Mouse (Mus musculus) midbrain, embryonic 12.5 days (tissue): ENCODE data around the gene Nme4. TPM values are rescaled to one million over a fixed set of nuclear protein-coding genes. Genes with fewer than 3 reads are reported as not detected.

Experiments
- ATAC-seq: fragments of 200-750 bp; cut with Nextera tagmentation; 2 replicates; pipeline ENCODE4 v1.8.0; 2017; ENCODE audit warnings: low read depth, moderate TSS enrichment, moderate library complexity; ENCODE audit not compliant: low FRiP score
- H3K27ac ChIP-seq: fragments of 300-500 bp; sonication (generic); replicated peaks from 2 replicates; pipeline ENCODE4 v1.5.1; 2016; ENCODE audit warnings: mild to moderate bottlenecking
- H3K27me3 ChIP-seq: fragments of 300-500 bp; sonication (generic); 2 replicates; pipeline ENCODE4 v1.6.1; 2016; ENCODE audit warnings: mild to moderate bottlenecking
- H3K36me3 ChIP-seq: fragments of 300-500 bp; sonication (generic); 2 replicates; pipeline ENCODE4 v1.6.1; 2016
- H3K4me1 ChIP-seq: fragments of 300-500 bp; sonication (generic); 2 replicates; pipeline ENCODE4 v1.6.1; 2016
- H3K4me2 ChIP-seq: fragments of 300-500 bp; sonication (generic); replicated peaks from 2 replicates; pipeline ENCODE4 v1.6.1; 2016; ENCODE audit warnings: mild to moderate bottlenecking, moderate library complexity
- H3K4me3 ChIP-seq: fragments of 300-500 bp; sonication (generic); 2 replicates; pipeline ENCODE4 v1.5.1; 2016; ENCODE audit warnings: mild to moderate bottlenecking
- H3K9ac ChIP-seq: fragments of 300-500 bp; sonication (generic); replicated peaks from 2 replicates; pipeline ENCODE4 v1.6.1; 2016; ENCODE audit warnings: mild to moderate bottlenecking, moderate library complexity
- H3K9me3 ChIP-seq: fragments of 300-500 bp; sonication (generic); 2 replicates; pipeline ENCODE4 v1.6.1; 2016; ENCODE audit warnings: mild to moderate bottlenecking
- WGBS: fragments of 180-500 bp; shearing (Covaris S2); methylation state at CpG from one replicate; pipeline ENCODE4 v1.1.7; 2016; 5-methylcytosine and 5-hydroxymethylcytosine counted together
- polyA plus RNA-seq: library from polyadenylated mRNA; unstranded; fragments of >200 nt; fragmentation: Nextera tagmentation; extraction: Ambion mirVana; gene quantifications from 2 replicates; pipeline ENCODE4 v1.2.1, GENCODE M21; 2016

Gene Nme4
- polyA plus RNA-seq, result 48.0 and 50.7 TPM in 2 replicates

GRCm38 (mm10) chr17:26095121-26095740, at the start of gene Nme4:
Gene Nme4, minus strand, starts transcription at chr17:26095602.
- H3K4me1 ChIP-seq, result peaks cover 14% of the 10 kb centered on the region
- H3K9ac ChIP-seq, result peak within 1 kb of the TSS; percentile 78
- 3% methylated on average over 47 of the region's 47 CpGs for WGBS
- peak; percentile 78 for ATAC-seq
- no peaks in the 10 kb centered on the region for H3K9me3 ChIP-seq
- peak within 1 kb of the TSS; percentile 63; the same call in 1 of the 2 replicates for H3K27ac ChIP-seq
- H3K4me2 ChIP-seq, result peak within 1 kb of the TSS; percentile 69
- H3K4me3 ChIP-seq, result peak within 1 kb of the TSS; percentile 60
- no peaks in the 10 kb centered on the region for H3K27me3 ChIP-seq
- peaks cover 14% of the 10 kb centered on the region for H3K36me3 ChIP-seq

GRCm38 (mm10) chr17:26143386-26143785, 48.0 kb upstream of the Nme4 start:
- H3K9ac ChIP-seq, result no peak overlapping the region
- H3K27me3 ChIP-seq, result no peaks in the 10 kb centered on the region
- no peaks in the 10 kb centered on the region for H3K9me3 ChIP-seq
- H3K36me3 ChIP-seq, result peaks cover 48% of the 10 kb centered on the region
- 93% methylated on average over 5 of the region's 5 CpGs for WGBS
- H3K27ac ChIP-seq, result no peak overlapping the region
- no peak overlapping the region for H3K4me3 ChIP-seq
- peaks cover 18% of the 10 kb centered on the region for H3K4me1 ChIP-seq
- H3K4me2 ChIP-seq, result no peak overlapping the region
- ATAC-seq, result no peak

- Histone ChIP-seq H3K36me3 (peaks cover 42% of the 10 kb centered on the region), H3K9ac (no peak overlapping the region), H3K9me3 (no peaks in the 10 kb centered on the region), H3K4me1 (peaks cover 24% of the 10 kb centered on the region), H3K27ac (no peak overlapping the region), H3K4me3 (no peak overlapping the region), H3K4me2 (no peak overlapping the region), H3K27me3 (no peaks in the 10 kb centered on the region)
- ATAC-seq, result no peak
- 97% methylated on average over 4 of the region's 4 CpGs for WGBS
Observed at GRCm38 (mm10) chr17:26142796-26143195, 47.4 kb upstream of the Nme4 start.

- Histone ChIP-seq H3K4me3 (peak overlapping the region; percentile 94), H3K9me3 (no peaks in the 10 kb centered on the region), H3K27ac (peak overlapping the region; percentile 86), H3K4me1 (peaks cover 28% of the 10 kb centered on the region), H3K27me3 (peaks cover 25% of the 10 kb centered on the region), H3K9ac (peak overlapping the region; percentile 97), H3K4me2 (peak overlapping the region; percentile 94), H3K36me3 (peaks cover 19% of the 10 kb centered on the region)
- peak; percentile 66; the same call in 1 of the 2 replicates for ATAC-seq
- under 1% methylated on average over 53 of the region's 58 CpGs for WGBS
Observed at GRCm38 (mm10) chr17:26138901-26139381, 43.5 kb upstream of the Nme4 start.

GRCm38 (mm10) chr17:26138239-26138836, 42.9 kb upstream of the Nme4 start, which contains the start of gene Axin1:
Gene Axin1, plus strand, starts transcription at chr17:26138688.
- under 1% methylated on average over 42 of the region's 42 CpGs for WGBS
- Histone ChIP-seq H3K36me3 (peaks cover 14% of the 10 kb centered on the region), H3K4me2 (peak within 1 kb of the TSS; percentile 94), H3K4me1 (peaks cover 28% of the 10 kb centered on the region), H3K27me3 (peaks cover 31% of the 10 kb centered on the region), H3K9me3 (no peaks in the 10 kb centered on the region), H3K4me3 (peak within 1 kb of the TSS; percentile 94), H3K9ac (peak within 1 kb of the TSS; percentile 97), H3K27ac (peak within 1 kb of the TSS; percentile 86)
- ATAC-seq, result peak; percentile 97

GRCm38 (mm10) chr17:26137751-26138130, 42.3 kb upstream of the Nme4 start:
- Histone ChIP-seq H3K27me3 (peaks cover 36% of the 10 kb centered on the region), H3K27ac (peak overlapping the region; percentile 86), H3K36me3 (peaks cover 8% of the 10 kb centered on the region), H3K4me1 (peaks cover 32% of the 10 kb centered on the region), H3K9me3 (no peaks in the 10 kb centered on the region), H3K4me2 (peak overlapping the region; percentile 94), H3K9ac (peak overlapping the region; percentile 97; the same call in 1 of the 2 replicates), H3K4me3 (peak overlapping the region; percentile 94; the same call in 1 of the 2 replicates)
- 77% methylated on average over 2 of the region's 2 CpGs for WGBS
- ATAC-seq, result no peak

- 0 out of 2 replicates have a peak, but pooled peaks cover 3% of the 10 kb centered on the region for H3K36me3 ChIP-seq
- H3K4me2 ChIP-seq, result no peak overlapping the region
- H3K27me3 ChIP-seq, result peaks cover 38% of the 10 kb centered on the region
- 87% methylated on average over 11 of the region's 11 CpGs for WGBS
- H3K9me3 ChIP-seq, result no peaks in the 10 kb centered on the region
- H3K4me1 ChIP-seq, result peaks cover 37% of the 10 kb centered on the region
- H3K4me3 ChIP-seq, result no peak overlapping the region
- no peak overlapping the region for H3K9ac ChIP-seq
- no peak for ATAC-seq
- H3K27ac ChIP-seq, result no peak overlapping the region
Observed at GRCm38 (mm10) chr17:26137106-26137750, 41.8 kb upstream of the Nme4 start.

GRCm38 (mm10) chr17:26131856-26132853, 36.8 kb upstream of the Nme4 start:
- H3K36me3 ChIP-seq, result peaks cover 39% of the 10 kb centered on the region
- H3K4me1 ChIP-seq, result peaks cover 25% of the 10 kb centered on the region
- peak; percentile 73 for ATAC-seq
- 33% methylated on average over 18 of the region's 18 CpGs for WGBS
- no peaks in the 10 kb centered on the region for H3K9me3 ChIP-seq
- H3K4me3 ChIP-seq, result peak overlapping the region; percentile 40
- peaks cover 70% of the 10 kb centered on the region for H3K27me3 ChIP-seq
- peak overlapping the region; percentile 57 for H3K9ac ChIP-seq
- H3K27ac ChIP-seq, result peak overlapping the region; percentile 92
- peak overlapping the region; percentile 51 for H3K4me2 ChIP-seq

GRCm38 (mm10) chr17:26131062-26131732, 35.8 kb upstream of the Nme4 start:
- peaks cover 48% of the 10 kb centered on the region for H3K36me3 ChIP-seq
- H3K9ac ChIP-seq, result peak overlapping the region; percentile 57
- peak overlapping the region; percentile 92 for H3K27ac ChIP-seq
- WGBS, result 47% methylated on average over 18 of the region's 18 CpGs
- no peaks in the 10 kb centered on the region for H3K9me3 ChIP-seq
- peak overlapping the region; percentile 40 for H3K4me3 ChIP-seq
- ATAC-seq, result peak; percentile 82
- H3K4me1 ChIP-seq, result peaks cover 25% of the 10 kb centered on the region
- H3K4me2 ChIP-seq, result peak overlapping the region; percentile 51
- H3K27me3 ChIP-seq, result peaks cover 72% of the 10 kb centered on the region

- H3K4me3 ChIP-seq, result no peak overlapping the region
- no peak for ATAC-seq
- H3K27ac ChIP-seq, result no peak overlapping the region
- no peak overlapping the region for H3K9ac ChIP-seq
- no peaks in the 10 kb centered on the region for H3K9me3 ChIP-seq
- no peak overlapping the region for H3K4me2 ChIP-seq
- H3K36me3 ChIP-seq, result peaks cover 54% of the 10 kb centered on the region
- WGBS, result 95% methylated on average over 10 of the region's 10 CpGs
- H3K27me3 ChIP-seq, result peaks cover 50% of the 10 kb centered on the region
- H3K4me1 ChIP-seq, result peaks cover 20% of the 10 kb centered on the region
Observed at GRCm38 (mm10) chr17:26125226-26125625, 29.8 kb upstream of the Nme4 start.
